Mouse (Mus musculus): ENCODE measurements around the gene Tmem131.

- TF ChIP-seq CTCF (IDR thresholded peaks at IDR 0.05): no peak
- TF ChIP-seq POLR2A (IDR thresholded peaks at IDR 0.05; ENCODE audit: insufficient read depth, low read depth, low read length): no peak
- no peak for TF ChIP-seq EP300 (IDR thresholded peaks at IDR 0.05; ENCODE audit: insufficient read depth, low read depth, low read length)
Measured at GRCm38 (mm10) chr1:36804259-36804658, 139.2 kb downstream of the Tmem131 start.
